Mouse (Mus musculus) limb, embryonic 10.5 days (tissue): ENCODE data around the gene Psmc1. TPM values are rescaled to one million over a fixed set of nuclear protein-coding genes. Genes with fewer than 3 reads are reported as not detected.

Experiments used
- DNase-seq: peaks from one replicate; pipeline ENCODE4 v3.0.0-alpha.2; 2017; ENCODE audit warnings: low spot score
- H3K27ac ChIP-seq: fragments of 300-500 bp; sonication (generic); 2 replicates; pipeline ENCODE4 v1.5.1; 2016; ENCODE audit warnings: mild to moderate bottlenecking
- H3K27me3 ChIP-seq: fragments of 300-500 bp; sonication (generic); 2 replicates; pipeline ENCODE4 v1.6.1; 2016; ENCODE audit warnings: low read depth, mild to moderate bottlenecking; ENCODE audit not compliant: poor library complexity, severe bottlenecking
- H3K36me3 ChIP-seq: fragments of 300-500 bp; sonication (generic); 2 replicates; pipeline ENCODE4 v1.6.1; 2016; ENCODE audit warnings: mild to moderate bottlenecking, moderate library complexity
- H3K4me1 ChIP-seq: fragments of 300-500 bp; sonication (generic); 2 replicates; pipeline ENCODE4 v1.6.1; 2016
- H3K4me3 ChIP-seq: fragments of 300-500 bp; sonication (generic); 2 replicates; pipeline ENCODE4 v1.5.1; 2016; ENCODE audit warnings: mild to moderate bottlenecking, moderate library complexity
- H3K9me3 ChIP-seq: fragments of 300-500 bp; sonication (generic); replicated peaks from 2 replicates; pipeline ENCODE4 v1.6.1; 2016; ENCODE audit warnings: mild to moderate bottlenecking
- WGBS: fragments of 180-500 bp; shearing (Covaris S2); methylation state at CpG from one replicate; pipeline ENCODE4 v1.1.7; 2016; 5-methylcytosine and 5-hydroxymethylcytosine counted together
- polyA plus RNA-seq: library from polyadenylated mRNA; unstranded; fragments of >200 nt; fragmentation: Nextera tagmentation; extraction: Ambion mirVana; gene quantifications from 2 replicates; pipeline ENCODE4 v1.2.1, GENCODE M21; 2016

Psmc1 gene
- polyA plus RNA-seq: 399 and 416 TPM in 2 replicates

- WGBS: under 1% methylated on average over 58 of the region's 58 CpGs
- Histone ChIP-seq H3K9me3 (no peaks in the 10 kb centered on the region), H3K36me3 (peaks cover 39% of the 10 kb centered on the region), H3K4me1 (peaks cover 14% of the 10 kb centered on the region), H3K4me3 (peak within 1 kb of the TSS; percentile 95), H3K27ac (peak within 1 kb of the TSS; percentile 93), H3K27me3 (no peaks in the 10 kb centered on the region)
- peak; percentile 89 for DNase-seq
Measured at GRCm38 (mm10) chr12:100109986-100110696, at the start of gene Psmc1. Psmc1 (plus strand) TSS chr12:100110154.

GRCm38 (mm10) chr12:100061071-100061470 lies 48.9 kb upstream of the Psmc1 start:
- Histone ChIP-seq H3K27ac (no peak overlapping the region), H3K4me3 (no peak overlapping the region), H3K36me3 (no peaks in the 10 kb centered on the region), H3K4me1 (no peaks in the 10 kb centered on the region), H3K9me3 (no peaks in the 10 kb centered on the region), H3K27me3 (no peaks in the 10 kb centered on the region)
- no peak for DNase-seq
- 89% methylated on average over 10 of the region's 10 CpGs for WGBS

- Histone ChIP-seq H3K27me3 (no peaks in the 10 kb centered on the region), H3K9me3 (no peaks in the 10 kb centered on the region), H3K27ac (no peak overlapping the region), H3K36me3 (no peaks in the 10 kb centered on the region), H3K4me1 (no peaks in the 10 kb centered on the region), H3K4me3 (no peak overlapping the region)
- no peak for DNase-seq
Measured at GRCm38 (mm10) chr12:100061826-100062225, 48.1 kb upstream of the Psmc1 start.

DNA sequence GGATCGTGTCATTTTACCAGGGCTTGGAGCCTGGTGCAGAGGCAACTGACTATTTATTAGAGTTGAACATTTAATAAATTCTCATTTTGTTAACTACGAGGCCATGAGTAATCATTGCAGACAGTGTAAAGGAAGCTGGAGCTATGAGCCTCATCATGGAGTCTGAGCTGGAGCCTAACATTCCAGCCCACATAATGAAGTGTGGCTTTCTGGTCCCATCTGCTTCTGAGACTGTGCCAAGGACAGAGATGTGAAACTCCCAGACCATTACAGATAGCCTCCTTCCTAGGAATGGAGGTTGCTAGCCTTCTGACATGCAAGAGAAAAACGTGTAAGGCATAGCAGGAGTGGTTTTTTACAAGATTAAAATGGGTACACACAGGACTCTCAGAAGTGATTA lies 47.4 kb upstream of the Psmc1 start:
- H3K27me3 ChIP-seq: no peaks in the 10 kb centered on the region
- no peak overlapping the region for H3K4me3 ChIP-seq
- no peaks in the 10 kb centered on the region for H3K36me3 ChIP-seq
- H3K4me1 ChIP-seq: no peaks in the 10 kb centered on the region
- WGBS: 79% methylated on average over 3 of the region's 3 CpGs
- H3K27ac ChIP-seq: no peak overlapping the region
- no peaks in the 10 kb centered on the region for H3K9me3 ChIP-seq
- DNase-seq: no peak

DNA sequence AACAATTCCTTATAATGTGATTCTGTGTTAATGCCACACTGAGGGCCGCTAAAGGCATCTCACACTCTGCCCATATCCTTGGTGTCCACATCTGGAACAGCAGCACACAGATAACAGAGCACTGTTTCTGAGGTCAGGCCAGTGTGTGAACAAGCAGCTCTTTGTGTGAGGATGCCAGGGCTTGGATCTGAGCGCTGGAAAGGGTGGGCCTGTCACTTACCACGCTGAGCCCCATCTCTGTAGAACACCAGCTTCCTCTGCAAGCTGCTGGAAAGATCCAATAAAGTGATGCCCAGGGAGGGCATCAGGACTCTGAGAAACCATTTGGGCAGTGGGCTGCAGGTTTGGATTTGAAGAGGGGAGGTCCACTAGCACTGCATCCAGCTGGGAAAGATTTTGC lies 44.8 kb upstream of the Psmc1 start:
- WGBS: 83% methylated on average over 3 of the region's 3 CpGs
- no peak for DNase-seq
- no peaks in the 10 kb centered on the region for H3K9me3 ChIP-seq
- no peaks in the 10 kb centered on the region for H3K4me1 ChIP-seq
- H3K27ac ChIP-seq: no peak overlapping the region
- H3K27me3 ChIP-seq: no peaks in the 10 kb centered on the region
- H3K4me3 ChIP-seq: no peak overlapping the region
- H3K36me3 ChIP-seq: no peaks in the 10 kb centered on the region

GRCm38 (mm10) chr12:100067477-100067876 lies 42.5 kb upstream of the Psmc1 start:
- Histone ChIP-seq H3K36me3 (no peaks in the 10 kb centered on the region), H3K4me1 (no peaks in the 10 kb centered on the region), H3K27me3 (no peaks in the 10 kb centered on the region), H3K4me3 (no peak overlapping the region), H3K9me3 (no peaks in the 10 kb centered on the region), H3K27ac (no peak overlapping the region)
- DNase-seq: no peak
- WGBS: 89% methylated on average over 5 of the region's 5 CpGs

DNA sequence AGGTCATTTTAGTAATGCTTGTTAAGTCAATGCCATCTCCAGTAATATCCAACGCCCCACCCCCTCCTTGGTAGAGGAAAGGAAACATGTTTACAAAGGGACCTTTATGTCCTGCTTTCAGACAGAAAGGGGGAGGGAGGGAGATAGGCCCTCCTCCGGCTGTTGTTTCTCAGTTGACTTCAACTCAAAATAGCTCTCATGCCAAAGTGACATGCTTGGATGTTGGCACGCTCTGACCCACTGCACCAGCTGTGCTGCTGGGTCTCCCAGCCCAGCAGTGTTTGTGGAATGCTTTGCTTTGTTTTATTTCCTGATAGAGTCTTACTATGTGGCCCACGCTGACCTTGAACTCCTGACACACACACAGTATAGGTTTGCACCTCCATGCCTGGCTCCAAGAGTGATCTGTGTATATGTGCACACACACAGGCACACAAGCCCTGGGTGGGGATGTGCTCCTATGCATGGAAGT lies 36.7 kb upstream of the Psmc1 start:
- DNase-seq: no peak

DNA sequence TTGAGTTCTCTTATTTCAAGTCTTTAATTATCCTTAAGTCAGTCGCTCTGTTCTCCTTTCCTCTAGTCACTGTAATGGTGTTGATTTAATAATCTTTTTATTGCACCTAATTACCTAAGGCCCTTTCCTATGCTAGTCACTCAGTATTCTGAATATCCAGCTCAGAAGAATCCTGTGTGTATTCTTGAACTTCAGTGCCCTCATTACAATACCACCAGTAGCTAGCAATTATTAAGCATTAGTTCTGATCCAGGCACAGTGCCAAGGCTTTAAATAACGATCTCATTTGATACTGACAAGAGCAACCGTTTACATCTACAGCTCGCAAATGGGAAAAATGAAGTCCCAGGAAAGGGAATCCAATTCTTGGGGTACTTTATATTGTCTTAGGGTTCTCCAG lies 34.2 kb upstream of the Psmc1 start:
- Histone ChIP-seq H3K36me3 (no peaks in the 10 kb centered on the region), H3K4me1 (peaks cover 5% of the 10 kb centered on the region; the same call in 1 of the 2 replicates), H3K27ac (no peak overlapping the region), H3K27me3 (no peaks in the 10 kb centered on the region), H3K4me3 (no peak overlapping the region), H3K9me3 (no peaks in the 10 kb centered on the region)
- no peak for DNase-seq
- whole genome bisulfite sequencing: 88% methylated on average over 4 of the region's 4 CpGs

More for the DNA sequence above, 36.7 kb upstream of the Psmc1 start:
- no peaks in the 10 kb centered on the region for H3K27me3 ChIP-seq
- H3K9me3 ChIP-seq: no peaks in the 10 kb centered on the region
- WGBS: 83% methylated on average over 4 of the region's 4 CpGs
- H3K4me3 ChIP-seq: no peak overlapping the region
- no peak overlapping the region for H3K27ac ChIP-seq
- H3K4me1 ChIP-seq: peaks cover 5% of the 10 kb centered on the region; the same call in 1 of the 2 replicates
- no peaks in the 10 kb centered on the region for H3K36me3 ChIP-seq

- Histone ChIP-seq H3K9me3 (no peaks in the 10 kb centered on the region), H3K4me3 (no peak overlapping the region), H3K27me3 (no peaks in the 10 kb centered on the region), H3K36me3 (no peaks in the 10 kb centered on the region), H3K27ac (no peak overlapping the region), H3K4me1 (peaks cover 9% of the 10 kb centered on the region)
- 83% methylated on average over 8 of the region's 8 CpGs for WGBS
- DNase-seq: no peak
Measured at GRCm38 (mm10) chr12:100079636-100080286, 30.2 kb upstream of the Psmc1 start.

- WGBS: 94% methylated on average over 3 of the region's 3 CpGs
- DNase-seq: no peak
- Histone ChIP-seq H3K27me3 (no peaks in the 10 kb centered on the region), H3K4me1 (peaks cover 11% of the 10 kb centered on the region), H3K9me3 (no peaks in the 10 kb centered on the region), H3K27ac (no peak overlapping the region), H3K4me3 (no peak overlapping the region), H3K36me3 (no peaks in the 10 kb centered on the region)
Measured at GRCm38 (mm10) chr12:100088026-100088425, 21.9 kb upstream of the Psmc1 start.

DNA sequence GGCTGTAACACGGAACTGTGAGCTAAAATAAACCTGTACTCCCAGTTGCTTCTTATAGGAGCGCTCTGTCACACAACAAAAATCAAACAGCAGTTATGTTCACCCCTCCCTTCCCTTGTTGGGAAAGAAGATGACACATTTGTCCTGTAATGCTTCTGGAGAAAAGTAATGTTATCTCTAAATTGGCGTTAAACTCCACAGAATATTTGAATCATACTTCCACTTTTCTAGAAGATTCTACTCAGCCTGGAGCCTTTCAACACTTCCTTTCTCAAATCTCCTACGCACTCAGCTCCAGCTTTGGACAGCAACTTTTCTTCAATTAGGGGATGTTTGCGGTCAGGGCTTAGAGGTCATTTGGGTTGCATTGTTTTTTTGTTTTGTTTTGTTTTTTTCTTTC lies 20.7 kb upstream of the Psmc1 start:
- H3K4me1 ChIP-seq: peaks cover 11% of the 10 kb centered on the region
- 90% methylated on average over 5 of the region's 5 CpGs for whole genome bisulfite sequencing
- H3K4me3 ChIP-seq: no peak overlapping the region
- H3K9me3 ChIP-seq: no peaks in the 10 kb centered on the region
- no peaks in the 10 kb centered on the region for H3K27me3 ChIP-seq
- no peak for DNase-seq
- no peak overlapping the region for H3K27ac ChIP-seq
- no peaks in the 10 kb centered on the region for H3K36me3 ChIP-seq

- Histone ChIP-seq H3K4me3 (no peak overlapping the region), H3K4me1 (peaks cover 8% of the 10 kb centered on the region; the same call in 1 of the 2 replicates), H3K27ac (no peak overlapping the region), H3K9me3 (no peaks in the 10 kb centered on the region), H3K27me3 (no peaks in the 10 kb centered on the region), H3K36me3 (no peaks in the 10 kb centered on the region)
- no peak for DNase-seq
- 86% methylated on average over 4 of the region's 4 CpGs for WGBS
Measured at GRCm38 (mm10) chr12:100090750-100091149, 19.2 kb upstream of the Psmc1 start.

DNA sequence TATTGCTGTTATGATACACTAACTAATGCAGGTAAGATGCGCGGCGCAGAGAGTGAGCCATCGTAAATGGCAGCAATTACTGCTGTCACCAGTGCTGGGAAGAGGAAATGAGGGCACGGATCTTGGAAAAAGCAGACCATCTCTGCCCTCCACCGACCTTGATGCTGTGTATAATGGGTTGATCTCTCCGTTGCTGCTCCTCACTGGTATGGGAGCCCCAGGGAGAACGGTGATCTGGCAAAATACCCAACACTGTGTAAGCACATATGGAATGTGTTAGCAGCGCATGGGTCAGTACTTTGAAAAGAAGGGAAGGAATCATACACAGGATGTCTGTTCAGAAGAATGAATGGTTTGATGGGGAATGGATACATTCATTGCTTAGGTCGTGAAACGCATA lies 16.9 kb upstream of the Psmc1 start:
- Histone ChIP-seq H3K9me3 (no peaks in the 10 kb centered on the region), H3K4me3 (no peak overlapping the region), H3K27me3 (no peaks in the 10 kb centered on the region), H3K4me1 (peaks cover 8% of the 10 kb centered on the region; the same call in 1 of the 2 replicates), H3K36me3 (no peaks in the 10 kb centered on the region), H3K27ac (no peak overlapping the region)
- DNase-seq: no peak
- 77% methylated on average over 11 of the region's 11 CpGs for WGBS
